Mouse (Mus musculus): ENCODE measurements around the gene Gm9887.

DNA sequence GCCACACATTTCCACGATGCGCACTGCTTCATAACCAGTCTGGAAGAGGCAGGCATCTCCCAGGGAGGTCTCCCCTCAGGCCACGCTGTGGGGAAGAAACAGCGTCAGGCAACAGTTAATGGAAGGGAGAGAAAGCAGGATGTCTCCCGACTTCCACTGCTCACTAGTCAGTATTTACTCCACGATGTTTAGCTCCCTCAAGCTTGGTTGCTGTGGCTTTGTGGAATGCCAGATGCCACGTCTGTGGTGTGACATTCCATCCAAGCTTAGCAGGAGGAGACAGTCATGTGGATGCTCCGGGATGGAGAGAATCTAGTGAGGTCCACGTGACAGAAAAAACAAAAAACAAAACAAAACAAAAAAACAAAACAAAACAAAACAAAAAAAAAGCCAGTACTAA, 29.8 kb upstream of the Gm9887 start:
- TF ChIP-seq CTCF (IDR thresholded peaks at IDR 0.05; ENCODE audit: control insufficient read depth, insufficient read depth, low read length), result no peak
- TF ChIP-seq POLR2A (IDR thresholded peaks at IDR 0.05; ENCODE audit: borderline replicate concordance, control insufficient read depth, low read depth, low read length), result no peak
